Mouse (Mus musculus): ENCODE measurements around the gene Phldb1. TPM values are rescaled to one million over a fixed set of nuclear protein-coding genes. Genes with fewer than 3 reads are reported as not detected.
"Not testable (repeated sequence)": the region's sequence is repeated elsewhere in the genome, so short reads cannot be mapped to it uniquely, and the experiment has no call there.

Gene Phldb1
- polyA plus RNA-seq (2012; rRNA removed), result 151 and 169 TPM in 2 replicates

DNA sequence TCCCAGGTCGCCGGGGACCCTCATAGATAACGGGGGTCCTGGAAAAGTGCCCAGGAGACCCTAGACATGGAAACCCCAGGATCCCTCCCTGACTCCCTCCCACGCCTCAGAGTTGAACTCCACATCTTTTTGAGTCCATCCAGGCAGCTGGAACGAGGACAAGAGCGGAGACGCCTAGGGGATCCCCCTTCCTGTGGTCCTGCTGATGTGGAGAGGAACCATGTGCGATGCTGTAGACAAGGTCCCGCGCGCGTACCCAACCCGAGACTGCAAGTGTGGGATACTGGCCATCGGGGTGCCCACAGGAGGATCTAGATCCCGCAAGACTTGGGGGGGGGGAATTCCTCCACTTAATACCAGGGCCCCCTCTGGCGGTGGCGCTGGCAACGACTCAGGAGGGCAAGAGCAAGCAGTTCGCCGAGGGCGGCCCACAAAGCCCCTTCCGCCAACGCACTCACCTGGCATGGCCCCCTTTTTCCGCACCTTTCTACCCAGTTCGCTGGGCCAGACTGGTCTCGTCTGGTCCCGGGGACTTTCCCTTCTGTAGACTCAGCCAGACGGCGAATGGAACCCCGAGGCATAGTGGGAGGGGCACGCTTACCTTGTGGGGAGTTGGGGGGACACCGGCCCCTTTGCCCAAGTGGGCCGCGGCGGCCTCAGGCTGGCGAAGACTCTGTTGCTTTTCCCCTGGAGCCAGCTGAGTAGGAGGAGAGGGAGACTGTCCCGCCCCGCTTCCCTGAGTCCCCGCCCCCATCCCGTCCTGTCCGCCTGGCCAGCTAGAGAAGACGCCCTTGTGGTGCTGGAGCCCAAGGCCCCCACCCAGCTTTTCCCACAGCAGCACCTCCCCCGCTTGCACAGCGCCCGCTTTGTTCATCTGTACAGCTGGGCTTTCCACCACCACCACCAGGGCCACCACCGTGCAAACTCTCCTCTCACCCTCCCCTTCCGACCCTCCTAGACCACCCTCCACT, at the start of gene Phldb1:
TSS of gene Phldb1 (minus strand) at position 675 of the 971 bp plus-strand sequence.
- TF ChIP-seq POLR2A (IDR thresholded peaks at IDR 0.05; ENCODE audit: borderline replicate concordance, extremely low read depth, insufficient read depth, insufficient read length, poor library complexity, severe bottlenecking), result no peak
- TF ChIP-seq CTCF (IDR thresholded peaks at IDR 0.05; ENCODE audit: borderline replicate concordance, extremely low read depth, insufficient read depth, insufficient read length), result peak; percentile 46; the same call in 1 of the 2 replicates
- peak; percentile 75 for DNase-seq (ENCODE audit: low read depth)

GRCm38 (mm10) chr9:44772750-44773651, 38.0 kb upstream of the Phldb1 start:
- DNase-seq (ENCODE audit: low read depth), result peak; percentile 99
- TF ChIP-seq POLR2A (IDR thresholded peaks at IDR 0.05; ENCODE audit: borderline replicate concordance, extremely low read depth, insufficient read depth, insufficient read length, poor library complexity, severe bottlenecking) (peak; percentile 63; the same call in 1 of the 2 replicates), CTCF (IDR thresholded peaks at IDR 0.05; ENCODE audit: borderline replicate concordance, extremely low read depth, insufficient read depth, insufficient read length) (peak; percentile 85)

GRCm38 (mm10) chr9:44772392-44772749, 37.4 kb upstream of the Phldb1 start:
- TF ChIP-seq CTCF (IDR thresholded peaks at IDR 0.05; ENCODE audit: borderline replicate concordance, extremely low read depth, insufficient read depth, insufficient read length), result no peak
- TF ChIP-seq POLR2A (IDR thresholded peaks at IDR 0.05; ENCODE audit: borderline replicate concordance, extremely low read depth, insufficient read depth, insufficient read length, poor library complexity, severe bottlenecking), result no peak
- DNase-seq (ENCODE audit: low read depth), result no peak

DNA sequence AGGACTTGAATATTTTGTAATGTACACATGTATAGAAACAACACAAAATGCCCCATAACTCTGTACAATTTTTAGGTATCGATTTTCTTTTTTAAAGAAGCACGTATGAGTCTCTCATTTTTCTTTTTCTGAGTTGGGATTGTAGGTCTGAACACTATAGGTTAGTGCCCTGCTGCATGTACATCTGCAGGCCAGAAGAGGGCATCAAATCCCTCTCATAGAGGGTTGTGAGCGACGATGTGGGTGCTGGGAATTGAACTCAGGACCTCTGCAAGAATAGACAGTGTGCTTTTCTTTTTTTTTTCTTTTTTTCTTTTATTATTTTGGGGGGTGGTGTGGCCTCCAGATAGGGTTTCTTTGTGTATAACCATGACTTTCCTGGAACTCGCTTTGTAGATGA, 36.4 kb upstream of the Phldb1 start:
- TF ChIP-seq POLR2A (IDR thresholded peaks at IDR 0.05; ENCODE audit: borderline replicate concordance, extremely low read depth, insufficient read depth, insufficient read length, poor library complexity, severe bottlenecking), result no peak
- no peak for TF ChIP-seq CTCF (IDR thresholded peaks at IDR 0.05; ENCODE audit: borderline replicate concordance, extremely low read depth, insufficient read depth, insufficient read length)
- no peak for DNase-seq (ENCODE audit: low read depth)

DNA sequence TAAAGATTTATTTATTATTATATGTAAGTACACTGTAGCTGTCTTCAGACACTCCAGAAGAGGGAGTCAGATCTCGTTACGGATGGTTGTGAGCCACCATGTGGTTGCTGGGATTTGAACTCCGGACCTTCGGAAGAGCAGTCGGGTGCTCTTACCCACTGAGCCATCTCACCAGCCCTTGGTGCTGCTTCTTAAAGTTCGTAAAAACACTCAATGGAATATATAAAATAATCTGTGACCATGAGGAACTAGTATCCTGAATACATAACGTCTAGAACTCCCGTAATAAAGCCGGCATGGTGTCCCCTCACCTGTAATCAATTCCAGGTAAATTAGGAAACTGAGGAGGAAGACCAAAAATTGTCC, 33.0 kb upstream of the Phldb1 start:
- DNase-seq (ENCODE audit: low read depth), result not testable (repeated sequence)

- DNase-seq (ENCODE audit: low read depth), result peak; percentile 98
- TF ChIP-seq POLR2A (IDR thresholded peaks at IDR 0.05; ENCODE audit: borderline replicate concordance, extremely low read depth, insufficient read depth, insufficient read length, poor library complexity, severe bottlenecking), result peak; percentile 86
- no peak for TF ChIP-seq CTCF (IDR thresholded peaks at IDR 0.05; ENCODE audit: borderline replicate concordance, extremely low read depth, insufficient read depth, insufficient read length)
Measured at GRCm38 (mm10) chr9:44767101-44768028, 32.4 kb upstream of the Phldb1 start, which contains the start of the genes Arcn1 and Ift46. Gene Arcn1, minus strand, starts transcription at chr9:44767845. Gene Ift46, plus strand, starts transcription at chr9:44767908.

GRCm38 (mm10) chr9:44760873-44761272, 25.9 kb upstream of the Phldb1 start:
- no peak for DNase-seq (ENCODE audit: low read depth)
- TF ChIP-seq CTCF (IDR thresholded peaks at IDR 0.05; ENCODE audit: borderline replicate concordance, extremely low read depth, insufficient read depth, insufficient read length) (no peak), POLR2A (IDR thresholded peaks at IDR 0.05; ENCODE audit: borderline replicate concordance, extremely low read depth, insufficient read depth, insufficient read length, poor library complexity, severe bottlenecking) (no peak)

DNA sequence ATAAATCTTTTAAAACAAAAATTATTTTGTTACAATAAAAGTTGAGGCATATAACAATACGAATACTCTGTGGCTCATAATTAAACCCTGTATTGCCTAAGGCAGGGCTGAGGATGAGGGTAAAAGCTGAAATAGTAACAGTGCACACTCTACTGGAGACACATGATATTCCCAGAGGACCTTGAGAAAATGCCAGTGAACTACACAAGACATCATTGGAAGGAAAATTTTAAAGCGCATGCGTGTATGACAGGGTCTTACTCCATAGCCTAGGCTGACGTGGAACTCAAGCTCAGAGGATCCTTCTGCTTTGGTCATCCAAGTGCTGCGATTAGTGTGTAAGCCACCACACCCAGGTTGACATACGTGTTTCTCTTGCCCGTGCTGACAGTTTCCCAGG, 13.5 kb upstream of the Phldb1 start:
- TF ChIP-seq POLR2A (IDR thresholded peaks at IDR 0.05; ENCODE audit: borderline replicate concordance, extremely low read depth, insufficient read depth, insufficient read length, poor library complexity, severe bottlenecking) (no peak), CTCF (IDR thresholded peaks at IDR 0.05; ENCODE audit: borderline replicate concordance, extremely low read depth, insufficient read depth, insufficient read length) (no peak)

DNA sequence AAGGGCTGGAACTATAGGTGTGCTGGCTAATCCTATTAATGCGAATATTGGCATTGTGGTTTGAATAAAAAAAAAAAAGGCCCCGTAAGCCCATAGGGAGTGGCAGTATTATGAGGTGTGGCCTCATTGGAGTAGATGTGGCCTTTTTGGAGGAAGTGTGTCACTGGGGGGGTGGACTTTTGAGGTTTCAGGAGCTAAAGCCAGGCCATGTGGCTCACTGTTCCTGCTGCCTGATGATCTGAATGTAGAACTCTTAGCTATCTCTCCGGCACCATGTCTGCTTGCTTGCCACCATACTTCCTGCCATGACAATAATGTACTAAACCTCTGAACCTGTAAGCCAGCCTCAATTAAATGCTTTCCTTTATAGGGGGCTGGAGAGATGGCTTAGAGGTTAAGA, 12.3 kb upstream of the Phldb1 start:
- TF ChIP-seq POLR2A (IDR thresholded peaks at IDR 0.05; ENCODE audit: borderline replicate concordance, extremely low read depth, insufficient read depth, insufficient read length, poor library complexity, severe bottlenecking), result no peak
- TF ChIP-seq CTCF (IDR thresholded peaks at IDR 0.05; ENCODE audit: borderline replicate concordance, extremely low read depth, insufficient read depth, insufficient read length), result no peak
- no peak for DNase-seq (ENCODE audit: low read depth)

More for the DNA sequence above, 13.5 kb upstream of the Phldb1 start:
- no peak for DNase-seq (ENCODE audit: low read depth)

GRCm38 (mm10) chr9:44746666-44747065, 11.7 kb upstream of the Phldb1 start:
- TF ChIP-seq CTCF (IDR thresholded peaks at IDR 0.05; ENCODE audit: borderline replicate concordance, extremely low read depth, insufficient read depth, insufficient read length) (no peak), POLR2A (IDR thresholded peaks at IDR 0.05; ENCODE audit: borderline replicate concordance, extremely low read depth, insufficient read depth, insufficient read length, poor library complexity, severe bottlenecking) (no peak)

More at GRCm38 (mm10) chr9:44746666-44747065, 11.7 kb upstream of the Phldb1 start:
- no peak for DNase-seq (ENCODE audit: low read depth)
